Comparison of ENCODE assay signal across 8 mouse cellular contexts in the genomic region with DNA sequence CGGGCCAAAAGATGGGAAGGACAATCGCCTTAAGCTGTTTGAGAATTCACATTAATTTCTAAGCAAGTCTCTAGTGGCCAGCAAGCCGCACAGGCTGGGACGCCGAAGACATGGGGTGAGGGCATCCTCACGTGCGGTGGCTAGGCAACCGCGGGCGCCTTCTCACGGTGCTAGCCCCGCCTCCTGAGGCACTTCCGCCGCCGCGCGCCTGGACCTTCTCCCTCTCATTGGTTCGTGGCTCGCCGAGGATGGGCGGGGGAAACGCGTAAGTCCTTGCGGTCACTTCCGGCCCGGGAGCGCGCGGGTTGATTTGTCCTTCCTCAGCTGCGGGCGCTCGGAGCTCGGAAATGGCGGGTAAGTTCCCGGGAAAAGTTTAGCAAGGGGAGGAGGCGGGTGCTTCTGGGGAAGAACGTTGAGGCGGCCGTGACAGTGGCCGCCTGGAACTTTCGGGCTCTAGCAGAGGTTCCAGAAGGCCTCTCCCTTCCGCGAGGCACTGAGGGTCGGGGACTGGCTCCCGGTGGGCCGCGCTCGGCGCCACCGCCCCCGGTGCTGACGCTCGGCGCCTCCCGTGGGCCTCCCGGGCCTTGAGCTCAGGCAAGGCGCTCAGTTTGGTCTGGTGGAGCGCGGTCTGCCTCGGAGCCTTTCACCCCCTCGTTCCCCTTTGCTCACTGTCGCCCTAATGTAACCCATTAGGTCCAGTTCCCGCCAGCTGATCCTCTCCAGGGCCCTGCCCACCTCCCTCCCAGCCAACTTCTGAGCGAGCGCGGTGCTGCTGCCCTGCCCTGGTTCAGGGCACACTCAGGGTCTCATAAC. TPM values are rescaled to one million over a fixed set of nuclear protein-coding genes. Genes with fewer than 3 reads are reported as not detected.
DNase-seq lines count a peak whose midpoint lies in the region; ATAC-seq and TF ChIP-seq lines count a peak whose summit lies in the region.

Gene Hat1 (plus strand): TSS at position 8 of the 813 bp plus-strand sequence.

- H3K36me3 ChIP-seq in hindbrain, postnatal 0 days (ENCODE audit: insufficient read depth, low read length) = no peaks in the 10 kb centered on the region

- peak; percentile 100 for ATAC-seq in hindbrain, postnatal 0 days
- ATAC-seq in megakaryocyte, adult 5-6 weeks (ENCODE audit: poor library complexity, severe bottlenecking) = peak; percentile 99

- H3K4me2 ChIP-seq in hindbrain, postnatal 0 days (ENCODE audit: low read depth, low read length) = peak within 1 kb of the TSS; percentile 72

- no peaks in the 10 kb centered on the region for H3K9me3 ChIP-seq in hindbrain, postnatal 0 days (ENCODE audit: low read length)

- H3K9ac ChIP-seq in hindbrain, postnatal 0 days (replicated peaks; ENCODE audit: low read length) = peak within 1 kb of the TSS; percentile 54

- peaks cover 4% of the 10 kb centered on the region; the same call in 1 of the 2 replicates for H3K4me1 ChIP-seq in hindbrain, postnatal 0 days (ENCODE audit: insufficient read depth, low read length)

- H3K27ac ChIP-seq in hindbrain, postnatal 0 days = peak within 1 kb of the TSS; percentile 73; the same call in 1 of the 2 replicates
- no peak within 1 kb of the TSS for H3K27ac ChIP-seq in left cerebral cortex, adult 2 months

- peak; percentile 89 for DNase-seq in WW6 (ENCODE audit: low read depth, low spot score)
- peak; percentile 87 to 94 for DNase-seq in cerebellum, postnatal 4 days (ENCODE audit: low spot score in 2 of 2)
- peak; percentile 96 for DNase-seq in gastrocnemius, adult 18-20 months (ENCODE audit: low spot score)
- peak; percentile 98 for DNase-seq in hindbrain, postnatal 0 days (ENCODE audit: low spot score)
- peak; percentile 94 to 95 for DNase-seq in left cerebral cortex, adult 2 months (ENCODE audit: extremely low spot score in 1 of 2, low spot score in 2 of 2)
- DNase-seq in right cerebral cortex, adult 2 months (ENCODE audit: low spot score in 2 of 2) = peak; percentile 95 to 96
- DNase-seq in urinary bladder, postnatal 14 days (ENCODE audit: low spot score) = peak; percentile 97

- TF ChIP-seq CTCF in hindbrain, postnatal 0 days (IDR thresholded peaks at IDR 0.05; ENCODE audit: low read depth) = peak; percentile 37
- no peak for TF ChIP-seq CTCF in left cerebral cortex, adult 2 months (IDR thresholded peaks at IDR 0.05)

- H3K27me3 ChIP-seq in hindbrain, postnatal 0 days (ENCODE audit: insufficient read depth, low read length) = no peaks in the 10 kb centered on the region

- intact Hi-C loops in left cerebral cortex, adult 2 months (cut with DNase I) = loop anchor here (2.0 kb wide), 1 partner anchor 22 kb away; the partner anchor contains the start of gene Slc25a12

- WGBS in hindbrain, postnatal 0 days = under 1% methylated on average over 65 of the region's 66 CpGs

- H3K4me3 ChIP-seq in hindbrain, postnatal 0 days (ENCODE audit: low read length) = peak within 1 kb of the TSS; percentile 91
- H3K4me3 ChIP-seq in left cerebral cortex, adult 2 months = peak within 1 kb of the TSS; percentile 77

RNA-seq across cellular contexts. Expression of gene Hat1, which starts in this region (rescaled TPM):
- total RNA-seq in gastrocnemius, adult 18-20 months (2021) = 10 to 100 TPM; 16.7 to 18.4 TPM
- total RNA-seq in hindbrain, postnatal 0 days (2014; rRNA removed) = 15.8 and 21.9 TPM in 2 replicates
- polyA plus RNA-seq in hindbrain, postnatal 0 days (2015; fragmentation: Nextera tagmentation; extraction: Ambion mirVana) = 44.4 and 45.0 TPM in 2 replicates
- 10 to 100 TPM; 16.0 to 18.3 TPM for total RNA-seq in left cerebral cortex, adult 2 months (2021)
- total RNA-seq in megakaryocyte, adult 5-6 weeks (2015) = 115 and 152 TPM in 2 replicates
- 130 and 135 TPM in 2 replicates for total RNA-seq in megakaryocyte, adult 5-6 weeks (2017)
